Mouse (Mus musculus) kidney, postnatal 0 days (tissue): ENCODE measurements around the gene Bola1. TPM values are rescaled to one million over a fixed set of nuclear protein-coding genes. Genes with fewer than 3 reads are reported as not detected.
A peak's percentile ranks its signal among the peaks of the same experiment; 100 is the strongest.
"Not testable (repeated sequence)": the region's sequence is repeated elsewhere in the genome, so short reads cannot be mapped to it uniquely, and the experiment has no call there.

Experiments used
- ATAC-seq: fragments of 200-750 bp; cut with Nextera tagmentation; replicated peaks from 2 replicates; pipeline ENCODE4 v1.8.0; 2017; ENCODE audit warnings: low read depth, moderate number of reproducible peaks, moderate TSS enrichment, moderate library complexity; ENCODE audit not compliant: low FRiP score
- DNase-seq: peaks from one replicate; pipeline ENCODE4 v3.0.0-alpha.2; 2016; ENCODE audit warnings: low spot score
- H3K27ac ChIP-seq: fragments of 300-500 bp; sonication (generic); 2 replicates; pipeline ENCODE4 v1.5.1; 2014; ENCODE audit warnings: mild to moderate bottlenecking
- H3K27me3 ChIP-seq: fragments of 300-500 bp; sonication (generic); 2 replicates; pipeline ENCODE4 v1.6.1; 2014; ENCODE audit warnings: low read length, mixed read lengths; ENCODE audit not compliant: insufficient read depth
- H3K36me3 ChIP-seq: fragments of 300-500 bp; sonication (generic); 2 replicates; pipeline ENCODE4 v1.6.1; 2014; ENCODE audit warnings: low read length, mixed read lengths; ENCODE audit not compliant: insufficient read depth
- H3K4me1 ChIP-seq: fragments of 300-500 bp; sonication (generic); replicated peaks from 2 replicates; pipeline ENCODE4 v1.6.1; 2014; ENCODE audit warnings: antibody characterized with exemption, low read length, mixed read lengths; ENCODE audit not compliant: insufficient read depth
- H3K4me2 ChIP-seq: fragments of 300-500 bp; sonication (generic); 2 replicates; pipeline ENCODE4 v1.6.1; 2014; ENCODE audit warnings: mild to moderate bottlenecking, low read length, moderate library complexity, mixed read lengths
- H3K4me3 ChIP-seq: fragments of 300-500 bp; sonication (generic); replicated peaks from 2 replicates; pipeline ENCODE4 v1.5.1; 2014; ENCODE audit warnings: low read depth, low read length
- H3K9ac ChIP-seq: fragments of 300-500 bp; sonication (generic); 2 replicates; pipeline ENCODE4 v1.6.1; 2014; ENCODE audit warnings: low read depth, low read length
- H3K9me3 ChIP-seq: fragments of 300-500 bp; sonication (generic); replicated peaks from 2 replicates; pipeline ENCODE4 v1.6.1; 2016; ENCODE audit warnings: low read length, inconsistent platforms, mixed read lengths
- CTCF ChIP-seq: IDR thresholded peaks from 2 replicates; pipeline ENCODE4 v1.5.1; 2016; ENCODE audit warnings: antibody characterized with exemption, low read depth, mild to moderate bottlenecking, moderate library complexity
- WGBS: fragments of 180-500 bp; shearing (Covaris S2); extraction: QIAGEN DNeasy Blood & Tissue Kit; methylation state at CpG from one replicate; pipeline ENCODE4 v1.1.7; 2014; 5-methylcytosine and 5-hydroxymethylcytosine counted together
- polyA plus RNA-seq: library from polyadenylated mRNA; unstranded; fragments of >200 nt; fragmentation: Nextera tagmentation; extraction: Ambion mirVana; gene quantifications from 2 replicates; pipeline ENCODE4 v1.2.1, GENCODE M21; 2015

Gene Bola1
- polyA plus RNA-seq, 1 experiment from 2014 or later: 70.5 TPM

GRCm38 (mm10) chr3:96222774-96223173, 3.3 kb upstream of the Bola1 start:
- no peaks in the 10 kb centered on the region for H3K27me3 ChIP-seq
- no peaks in the 10 kb centered on the region for H3K36me3 ChIP-seq
- no peaks in the 10 kb centered on the region for H3K9me3 ChIP-seq
- DNase-seq: no peak
- no peak for TF ChIP-seq CTCF
- no peak overlapping the region for H3K4me3 ChIP-seq
- H3K9ac ChIP-seq: no peak overlapping the region
- WGBS: 87% methylated on average over 4 of the region's 4 CpGs
- H3K4me1 ChIP-seq: peaks cover 33% of the 10 kb centered on the region
- no peak for ATAC-seq
- no peak overlapping the region for H3K27ac ChIP-seq
- H3K4me2 ChIP-seq: peak overlapping the region; percentile 60

GRCm38 (mm10) chr3:96221640-96222038, 2.1 kb upstream of the Bola1 start:
- DNase-seq (no peak), ATAC-seq (no peak)
- TF ChIP-seq CTCF: no peak
- peak overlapping the region; percentile 53 for H3K9ac ChIP-seq
- H3K27ac ChIP-seq: peak overlapping the region; percentile 99
- H3K9me3 ChIP-seq: no peaks in the 10 kb centered on the region
- peaks cover 33% of the 10 kb centered on the region for H3K4me1 ChIP-seq
- H3K4me3 ChIP-seq: peak overlapping the region; percentile 69
- WGBS: 9% methylated on average over 9 of the region's 9 CpGs
- peak overlapping the region; percentile 60 for H3K4me2 ChIP-seq
- no peaks in the 10 kb centered on the region for H3K36me3 ChIP-seq
- H3K27me3 ChIP-seq: no peaks in the 10 kb centered on the region

- under 1% methylated on average over 43 of the region's 43 CpGs for WGBS
These were observed 1.5 kb upstream of the Bola1 start, which contains the start of the genes Hist2h2ac and Hist2h2be for GRCm38 (mm10) chr3:96220765-96221639. Hist2h2ac (minus strand) TSS chr3:96220880. Hist2h2be (plus strand) TSS chr3:96221119.

GRCm38 (mm10) chr3:96220131-96220764, 739 bp upstream of the Bola1 start:
- H3K36me3 ChIP-seq, ATAC-seq, H3K9me3 ChIP-seq, H3K27me3 ChIP-seq: not testable (repeated sequence)
- Histone ChIP-seq H3K4me2 (peak overlapping the region; percentile 60), H3K4me3 (peak overlapping the region; percentile 69), H3K27ac (peak overlapping the region; percentile 99), H3K9ac (peak overlapping the region; percentile 82), H3K4me1 (peaks cover 26% of the 10 kb centered on the region)
- under 1% methylated on average over 26 of the region's 47 CpGs for WGBS
- peak; percentile 41 for DNase-seq

More at GRCm38 (mm10) chr3:96220765-96221639, 1.5 kb upstream of the Bola1 start, which contains the start of the genes Hist2h2ac and Hist2h2be:
- ATAC-seq: peak; percentile 91
- no peak for TF ChIP-seq CTCF
- H3K27ac ChIP-seq: peak within 1 kb of the TSS; percentile 99
- H3K4me3 ChIP-seq: peak within 1 kb of the TSS; percentile 69
- peak; percentile 98 for DNase-seq
- no peaks in the 10 kb centered on the region for H3K9me3 ChIP-seq
- peak within 1 kb of the TSS; percentile 82 for H3K9ac ChIP-seq
- peaks cover 33% of the 10 kb centered on the region for H3K4me1 ChIP-seq
- no peaks in the 10 kb centered on the region for H3K36me3 ChIP-seq
- H3K27me3 ChIP-seq: no peaks in the 10 kb centered on the region
- peak within 1 kb of the TSS; percentile 60 for H3K4me2 ChIP-seq

GRCm38 (mm10) chr3:96219191-96219641, 293 bp downstream of the Bola1 start:
- peak overlapping the region; percentile 69 for H3K4me3 ChIP-seq
- peak overlapping the region; percentile 99 for H3K27ac ChIP-seq
- H3K27me3 ChIP-seq: no peaks in the 10 kb centered on the region
- peak overlapping the region; percentile 82 for H3K9ac ChIP-seq
- no peaks in the 10 kb centered on the region for H3K9me3 ChIP-seq
- TF ChIP-seq CTCF: no peak
- peak overlapping the region; percentile 60 for H3K4me2 ChIP-seq
- no peak for DNase-seq
- under 1% methylated on average over 12 of the region's 12 CpGs for WGBS
- no peaks in the 10 kb centered on the region for H3K36me3 ChIP-seq
- ATAC-seq: peak; percentile 9
- H3K4me1 ChIP-seq: peaks cover 23% of the 10 kb centered on the region

- no peaks in the 10 kb centered on the region for H3K4me1 ChIP-seq
- DNase-seq: peak; percentile 46
- TF ChIP-seq CTCF: peak; percentile 50
- H3K27ac ChIP-seq: no peak overlapping the region
- H3K4me2 ChIP-seq: no peak overlapping the region
- H3K36me3 ChIP-seq: no peaks in the 10 kb centered on the region
- H3K27me3 ChIP-seq: no peaks in the 10 kb centered on the region
- 0 out of 2 replicates have a peak overlapping the region, but pooled peaks have one; percentile 4 for H3K9ac ChIP-seq
- no peak for ATAC-seq
- no peaks in the 10 kb centered on the region for H3K9me3 ChIP-seq
- WGBS: 35% methylated on average over 15 of the region's 15 CpGs
- H3K4me3 ChIP-seq: no peak overlapping the region
These were observed 10.3 kb downstream of the Bola1 start for GRCm38 (mm10) chr3:96209242-96209641.
